Mouse (Mus musculus): ENCODE results near the gene Olfr117.
"Not testable (repeated sequence)": the region's sequence is repeated elsewhere in the genome, so short reads cannot be mapped to it uniquely, and the experiment has no call there.

The Olfr117 gene

DNA sequence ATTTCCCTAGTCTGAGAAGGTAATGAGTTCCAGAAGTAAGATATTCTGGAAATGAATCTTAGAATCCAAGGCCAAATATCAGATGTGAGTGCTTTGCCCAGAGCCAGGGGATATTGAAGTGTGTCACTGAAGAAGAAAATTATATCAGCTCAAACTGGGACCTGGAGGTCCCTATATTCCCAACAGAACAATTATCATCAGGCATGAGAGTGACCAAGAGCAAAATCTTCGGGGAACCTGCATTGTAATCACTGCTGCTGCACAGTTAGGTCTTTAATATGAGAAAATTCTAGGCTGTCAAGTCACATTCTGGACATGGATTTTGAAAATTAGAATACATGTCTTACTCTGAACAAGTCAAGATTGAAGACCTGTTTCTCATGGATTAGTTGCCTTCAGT lies at the start of gene Olfr117:
Olfr117 (minus strand) TSS at position 101 of the 400 bp plus-strand sequence.
- DNase-seq (ENCODE audit: low spot score): no peak

DNA sequence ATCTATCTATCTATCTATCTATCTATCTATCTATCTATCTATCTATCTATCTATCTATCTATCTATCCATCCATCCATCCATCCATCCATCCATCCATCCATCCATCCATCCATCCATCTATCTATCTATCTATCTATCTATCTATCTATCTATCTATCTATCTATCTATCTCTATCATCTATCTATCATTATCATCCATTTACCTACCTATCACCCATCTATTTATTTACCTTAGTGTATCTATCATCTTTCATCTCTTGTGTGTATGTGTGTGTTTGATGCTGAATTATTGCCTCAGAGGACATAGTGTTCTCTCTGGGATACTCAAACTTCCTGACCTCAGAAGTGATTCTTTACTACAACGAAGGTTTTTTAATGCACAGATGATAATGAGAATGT lies 32.7 kb upstream of the Olfr117 start, which contains the start of gene Olfr119:
Olfr119 (plus strand) TSS at position 301 of the 400 bp plus-strand sequence.
- DNase-seq (ENCODE audit: low spot score): not testable (repeated sequence)

DNA sequence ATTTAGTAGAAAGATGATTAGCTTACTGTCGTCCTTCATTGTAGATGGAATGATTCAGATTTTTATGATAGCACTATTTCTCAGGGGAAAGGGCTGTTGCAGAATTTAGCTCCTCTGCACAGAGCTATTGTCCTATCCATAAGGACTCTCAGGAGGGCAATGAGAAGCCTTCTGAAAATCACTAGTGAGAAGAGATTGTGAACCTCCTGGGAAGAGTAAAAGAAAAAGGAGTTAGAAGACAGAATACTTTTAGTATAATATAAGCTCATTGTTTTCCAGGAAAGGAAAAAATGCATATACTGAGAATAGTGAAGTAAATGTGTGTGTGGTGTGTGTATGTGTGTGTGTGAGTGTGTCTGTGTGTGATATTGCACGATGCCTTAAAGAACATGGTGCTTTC lies 3.1 kb upstream of the Olfr117 start, which contains the start of gene Olfr118:
Olfr118 (plus strand) TSS at position 301 of the 400 bp plus-strand sequence.
- no peak for DNase-seq (ENCODE audit: low spot score)

DNA sequence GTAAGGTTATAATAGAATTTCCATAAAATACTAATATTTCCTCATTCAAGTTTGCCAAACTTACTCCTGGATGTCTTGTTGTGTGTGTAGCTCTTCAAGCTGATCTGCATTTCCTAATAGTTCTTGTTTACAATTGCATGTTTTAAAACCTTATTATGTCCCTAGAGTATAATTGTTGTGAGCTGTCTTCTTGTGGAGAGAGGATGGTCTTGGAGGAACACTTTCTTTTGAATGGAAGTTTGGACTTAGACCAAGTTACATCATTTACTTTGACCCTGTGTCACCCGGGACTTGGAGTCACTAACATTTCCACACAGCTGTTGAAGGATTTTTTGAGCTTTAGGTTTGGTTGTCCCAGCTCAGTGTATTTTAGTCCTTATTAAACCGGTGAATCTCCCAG lies 36.6 kb downstream of the Olfr117 start, which contains the start of the genes Olfr115 and Olfr116:
Olfr115 (minus strand) TSS at position 101 of the 400 bp plus-strand sequence.
Olfr116 (minus strand) TSS at position 191 of the 400 bp plus-strand sequence.
- DNase-seq (ENCODE audit: low spot score): no peak
